Mouse (Mus musculus) liver, postnatal 0 days (tissue): ENCODE measurements at regions not wholly inside any gene's neighbourhood (a gene's known extent, or its start where the extent isn't known, plus 50 kb on each side); places are given as distances from the start of the nearest gene placed in this dataset.

Experiments used
- ATAC-seq: fragments of 200-750 bp; cut with Nextera tagmentation; 2 replicates; pipeline ENCODE4 v1.8.0; 2017; ENCODE audit warnings: mild to moderate bottlenecking, moderate library complexity
- DNase-seq: peaks from one replicate; pipeline ENCODE4 v3.0.0-alpha.2; 2016
- H3K27ac ChIP-seq: fragments of 300-500 bp; sonication (generic); 2 replicates; pipeline ENCODE4 v1.5.1; 2014; ENCODE audit warnings: antibody characterized with exemption, moderate library complexity, mild to moderate bottlenecking, low read depth
- H3K27me3 ChIP-seq: fragments of 300-500 bp; sonication (generic); 2 replicates; pipeline ENCODE4 v1.6.1; 2014; ENCODE audit warnings: low read length, control low read depth, mixed read lengths; ENCODE audit not compliant: insufficient read depth
- H3K36me3 ChIP-seq: fragments of 300-500 bp; sonication (generic); replicated peaks from 2 replicates; pipeline ENCODE4 v1.6.1; 2014; ENCODE audit warnings: mild to moderate bottlenecking, control low read depth, low read length, moderate library complexity, mixed read lengths; ENCODE audit not compliant: insufficient read depth
- H3K4me1 ChIP-seq: fragments of 300-500 bp; sonication (generic); 2 replicates; pipeline ENCODE4 v1.6.1; 2014; ENCODE audit warnings: antibody characterized with exemption, mild to moderate bottlenecking, control low read depth; ENCODE audit not compliant: insufficient read depth
- H3K4me2 ChIP-seq: fragments of 300-500 bp; sonication (generic); 2 replicates; pipeline ENCODE4 v1.6.1; 2014; ENCODE audit warnings: low read depth, mild to moderate bottlenecking, low read length, moderate library complexity, mixed read lengths
- H3K4me3 ChIP-seq: fragments of 300-500 bp; sonication (generic); 2 replicates; pipeline ENCODE4 v1.5.1; 2014; ENCODE audit warnings: low read depth, low read length
- H3K9ac ChIP-seq: fragments of 300-500 bp; sonication (generic); replicated peaks from 2 replicates; pipeline ENCODE4 v1.6.1; 2014; ENCODE audit warnings: mild to moderate bottlenecking, moderate library complexity
- H3K9me3 ChIP-seq: fragments of 300-500 bp; sonication (generic); 2 replicates; pipeline ENCODE4 v1.6.1; 2016; ENCODE audit warnings: mild to moderate bottlenecking, control low read depth, low read length, mixed read lengths
- CTCF ChIP-seq: sonication (generic); IDR thresholded peaks from 2 replicates; pipeline ENCODE4 v1.5.1; 2016; ENCODE audit warnings: antibody characterized with exemption, low read depth
- EP300 ChIP-seq: IDR thresholded peaks from 2 replicates; pipeline ENCODE4 v1.6.1; 2016; ENCODE audit warnings: antibody characterized with exemption, low read depth, mild to moderate bottlenecking
- WGBS: fragments of 180-500 bp; shearing (Covaris S2); extraction: QIAGEN DNeasy Blood & Tissue Kit; methylation state at CpG from one replicate; pipeline ENCODE4 v1.1.7; 2014; ENCODE audit not compliant: insufficient replicate concordance; 5-methylcytosine and 5-hydroxymethylcytosine counted together

DNA sequence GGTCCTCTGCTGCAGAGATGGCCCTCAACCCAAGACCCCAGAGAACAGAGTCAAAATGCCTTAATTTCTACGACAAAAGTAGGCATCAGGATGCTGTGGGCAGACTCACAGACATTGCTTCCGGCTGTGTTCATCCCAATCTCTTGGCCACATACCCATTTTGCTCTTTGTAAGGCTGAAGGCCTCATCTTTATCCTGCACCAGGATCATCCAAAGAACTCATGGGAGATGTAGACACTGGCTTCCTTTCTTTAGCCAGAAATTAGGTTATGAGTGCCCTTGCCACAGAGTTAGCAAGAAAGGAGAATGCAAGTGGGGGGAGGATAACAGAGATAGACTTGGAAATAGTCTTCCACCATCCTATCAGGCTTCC lies 87.8 kb downstream of the Cxcl12 start:
- H3K36me3 ChIP-seq, result no peaks in the 10 kb centered on the region
- ATAC-seq (no peak), DNase-seq (no peak)
- WGBS, result 78% methylated on average over 2 of the region's 2 CpGs
- H3K9ac ChIP-seq, result no peak overlapping the region
- TF ChIP-seq EP300 (no peak), CTCF (no peak)
- no peak overlapping the region for H3K27ac ChIP-seq
- no peaks in the 10 kb centered on the region for H3K27me3 ChIP-seq
- H3K4me3 ChIP-seq, result no peak overlapping the region
- H3K4me1 ChIP-seq, result no peaks in the 10 kb centered on the region
- H3K4me2 ChIP-seq, result no peak overlapping the region
- H3K9me3 ChIP-seq, result no peaks in the 10 kb centered on the region

DNA sequence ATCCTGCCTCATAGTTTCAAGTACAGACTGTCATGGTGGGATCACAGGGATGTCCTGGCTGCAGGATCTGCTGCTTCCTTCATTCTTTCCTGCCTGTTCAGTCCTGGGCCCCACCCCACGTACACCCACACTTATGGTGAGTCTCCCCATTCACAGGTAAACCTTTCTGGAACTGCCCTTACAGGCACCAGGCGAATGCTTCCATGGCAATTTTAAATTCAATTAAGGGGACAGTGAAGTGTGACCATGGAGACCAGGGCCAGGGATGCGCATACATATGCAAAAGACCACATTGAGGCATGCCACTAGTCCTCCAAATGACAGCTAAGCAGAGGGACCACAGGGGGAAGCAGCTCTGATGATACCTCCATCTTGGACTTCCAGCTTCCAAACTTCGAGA lies 89.3 kb downstream of the Cxcl12 start:
- TF ChIP-seq EP300, result no peak
- TF ChIP-seq CTCF, result no peak
- Histone ChIP-seq H3K36me3 (no peaks in the 10 kb centered on the region), H3K4me3 (no peak overlapping the region), H3K4me2 (no peak overlapping the region), H3K9me3 (no peaks in the 10 kb centered on the region), H3K9ac (no peak overlapping the region), H3K27ac (no peak overlapping the region), H3K4me1 (no peaks in the 10 kb centered on the region), H3K27me3 (no peaks in the 10 kb centered on the region)
- DNase-seq (no peak), ATAC-seq (no peak)
- 81% methylated on average over 4 of the region's 4 CpGs for WGBS

- Histone ChIP-seq H3K36me3 (no peaks in the 10 kb centered on the region), H3K9ac (no peak overlapping the region), H3K4me1 (peaks cover 3% of the 10 kb centered on the region; the same call in 1 of the 2 replicates), H3K27ac (no peak overlapping the region), H3K4me2 (no peak overlapping the region), H3K27me3 (no peaks in the 10 kb centered on the region), H3K4me3 (no peak overlapping the region), H3K9me3 (no peaks in the 10 kb centered on the region)
- ATAC-seq (no peak), DNase-seq (no peak)
- TF ChIP-seq EP300 (no peak), CTCF (no peak)
- WGBS, result 48% methylated on average over 1 of the region's 1 CpGs
Observed at GRCm38 (mm10) chr6:117267906-117268305, 99.6 kb downstream of the Cxcl12 start.

- no peak overlapping the region for H3K4me2 ChIP-seq
- no peak overlapping the region for H3K27ac ChIP-seq
- H3K36me3 ChIP-seq, result no peaks in the 10 kb centered on the region
- DNase-seq (no peak), ATAC-seq (no peak)
- 70% methylated on average over 2 of the region's 2 CpGs for WGBS
- no peak overlapping the region for H3K4me3 ChIP-seq
- H3K9ac ChIP-seq, result no peak overlapping the region
- H3K4me1 ChIP-seq, result peaks cover 3% of the 10 kb centered on the region; the same call in 1 of the 2 replicates
- no peaks in the 10 kb centered on the region for H3K9me3 ChIP-seq
- H3K27me3 ChIP-seq, result no peaks in the 10 kb centered on the region
- no peak for TF ChIP-seq CTCF
- TF ChIP-seq EP300, result no peak
Observed at GRCm38 (mm10) chr6:117268376-117268775, 100.0 kb downstream of the Cxcl12 start.

DNA sequence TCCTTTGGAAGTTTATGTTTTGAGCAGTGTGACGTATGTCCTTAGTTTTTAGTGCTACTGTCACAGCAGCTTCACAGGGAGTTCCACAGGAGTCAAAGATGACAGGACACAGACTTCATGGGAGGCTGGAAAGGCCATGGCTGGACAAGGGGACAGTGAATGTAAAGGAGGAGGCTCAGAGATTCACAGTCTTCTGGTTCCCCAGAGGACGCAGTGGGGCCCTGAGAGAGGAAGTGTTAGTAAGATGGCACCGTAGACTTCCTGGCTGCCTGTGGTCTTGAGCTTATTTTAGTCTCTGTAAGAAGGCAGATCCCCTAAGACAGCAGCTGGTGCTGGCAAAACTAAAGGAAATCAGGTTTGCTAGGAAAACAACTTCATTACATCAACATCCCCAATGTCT lies 101.9 kb downstream of the Cxcl12 start:
- no peak for TF ChIP-seq EP300
- no peak for TF ChIP-seq CTCF
- 36% methylated on average over 3 of the region's 3 CpGs for WGBS
- no peak overlapping the region for H3K4me3 ChIP-seq
- no peak for ATAC-seq
- DNase-seq, result no peak
- H3K4me2 ChIP-seq, result no peak overlapping the region
- no peak overlapping the region for H3K27ac ChIP-seq
- peaks cover 3% of the 10 kb centered on the region; the same call in 1 of the 2 replicates for H3K4me1 ChIP-seq
- H3K9ac ChIP-seq, result no peak overlapping the region
- H3K27me3 ChIP-seq, result no peaks in the 10 kb centered on the region
- H3K36me3 ChIP-seq, result no peaks in the 10 kb centered on the region
- H3K9me3 ChIP-seq, result no peaks in the 10 kb centered on the region

DNA sequence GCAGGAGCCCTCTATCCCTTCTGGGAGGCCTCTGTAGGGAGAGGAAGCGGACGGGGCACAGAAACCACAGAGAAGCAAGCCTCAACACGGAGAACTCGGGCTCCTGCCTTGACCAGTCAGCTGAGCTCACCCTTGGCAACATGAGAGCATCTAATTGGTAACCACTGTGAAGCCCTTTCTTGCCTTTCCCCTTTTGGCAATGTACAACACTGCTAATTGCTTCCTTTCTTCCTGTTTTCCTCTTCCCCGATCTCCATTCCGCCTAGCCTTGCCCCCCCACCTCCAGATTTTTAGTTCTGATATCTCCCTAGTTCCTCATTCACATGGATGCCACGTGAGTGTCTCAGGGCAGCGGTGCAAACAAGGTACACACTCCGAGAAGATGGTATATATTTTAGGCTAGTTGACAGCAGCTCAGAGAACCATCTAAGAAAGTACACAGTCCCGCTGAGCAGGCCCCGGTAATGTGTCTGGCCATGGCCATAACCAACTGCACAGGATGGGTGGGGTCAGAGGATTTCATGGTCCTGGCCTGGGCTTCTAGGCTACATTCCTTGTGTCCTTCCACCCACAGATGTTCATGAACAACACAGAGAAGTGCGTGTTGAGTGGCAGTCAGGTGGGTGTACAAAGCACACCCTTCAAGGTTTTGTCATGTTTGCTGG lies 103.4 kb downstream of the Cxcl12 start:
- H3K9me3 ChIP-seq, result no peaks in the 10 kb centered on the region
- H3K9ac ChIP-seq, result no peak overlapping the region
- H3K4me2 ChIP-seq, result no peak overlapping the region
- H3K4me1 ChIP-seq, result peaks cover 3% of the 10 kb centered on the region; the same call in 1 of the 2 replicates
- TF ChIP-seq CTCF (no peak), EP300 (no peak)
- H3K4me3 ChIP-seq, result no peak overlapping the region
- no peaks in the 10 kb centered on the region for H3K36me3 ChIP-seq
- ATAC-seq, result no peak
- WGBS, result 46% methylated on average over 12 of the region's 12 CpGs
- no peak for DNase-seq
- H3K27me3 ChIP-seq, result no peaks in the 10 kb centered on the region
- H3K27ac ChIP-seq, result no peak overlapping the region
